Mouse (Mus musculus) urinary bladder, adult 18-20 months (tissue): Measurements from ENCODE around the gene Ankdd1b.

Experiments used
- DNase-seq, 2 experiments: peaks; one replicate each; pipeline ENCODE4 v3.0.0; 2022; ENCODE audit warnings: low spot score in 2 of 2, mixed read lengths in 2 of 2

The Ankdd1b gene

GRCm38 (mm10) chr13:96454288-96454687 is 16.7 kb downstream of the Ankdd1b start:
- peak; percentile 37 to 75 for DNase-seq

GRCm38 (mm10) chr13:96452621-96453020 is 18.4 kb downstream of the Ankdd1b start:
- no peak for DNase-seq

- no peak for DNase-seq
Observed at GRCm38 (mm10) chr13:96451386-96452140, 19.4 kb downstream of the Ankdd1b start.

- DNase-seq: no peak
Observed at GRCm38 (mm10) chr13:96450869-96451268, 20.1 kb downstream of the Ankdd1b start.

DNA sequence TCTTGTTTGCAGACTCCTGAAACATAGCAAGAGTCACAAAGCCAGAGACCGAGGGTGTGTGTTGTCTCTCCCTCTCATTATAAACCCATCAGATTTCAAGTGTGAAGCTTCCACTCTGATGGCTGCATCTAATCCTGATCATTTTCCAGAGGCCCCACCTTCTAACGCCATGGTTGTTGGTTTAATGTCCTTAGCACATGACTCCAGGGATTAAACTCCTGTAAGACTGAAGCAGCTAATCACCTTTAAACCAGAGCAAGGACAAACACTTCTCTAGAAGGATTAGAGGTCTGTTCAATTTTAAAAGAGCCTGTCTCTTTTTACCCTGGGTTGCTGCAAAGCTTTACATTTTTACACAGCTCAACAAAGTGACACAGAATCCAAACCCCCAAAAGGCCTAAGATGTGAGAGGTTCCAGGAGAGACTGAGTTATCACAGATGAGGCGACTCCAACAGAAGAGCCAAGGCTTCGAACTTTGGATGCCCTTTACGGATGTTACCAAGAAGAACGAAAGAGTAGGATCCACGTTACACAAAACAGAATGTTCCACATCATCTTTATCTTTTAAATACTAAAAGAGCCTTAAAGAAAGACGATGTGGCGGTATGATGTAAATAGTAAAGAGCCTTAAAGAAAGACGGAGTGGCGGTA is 20.7 kb downstream of the Ankdd1b start:
- DNase-seq: no peak

GRCm38 (mm10) chr13:96440436-96440835 is 30.6 kb downstream of the Ankdd1b start:
- DNase-seq: no peak

GRCm38 (mm10) chr13:96436921-96437320 is 34.1 kb downstream of the Ankdd1b start:
- DNase-seq: no peak

- DNase-seq: no peak
Observed at GRCm38 (mm10) chr13:96435793-96436192, 35.2 kb downstream of the Ankdd1b start.

- peak in 1 of 2 experiments; percentile 18 for DNase-seq
Observed at GRCm38 (mm10) chr13:96434899-96435331, 36.1 kb downstream of the Ankdd1b start.

DNA sequence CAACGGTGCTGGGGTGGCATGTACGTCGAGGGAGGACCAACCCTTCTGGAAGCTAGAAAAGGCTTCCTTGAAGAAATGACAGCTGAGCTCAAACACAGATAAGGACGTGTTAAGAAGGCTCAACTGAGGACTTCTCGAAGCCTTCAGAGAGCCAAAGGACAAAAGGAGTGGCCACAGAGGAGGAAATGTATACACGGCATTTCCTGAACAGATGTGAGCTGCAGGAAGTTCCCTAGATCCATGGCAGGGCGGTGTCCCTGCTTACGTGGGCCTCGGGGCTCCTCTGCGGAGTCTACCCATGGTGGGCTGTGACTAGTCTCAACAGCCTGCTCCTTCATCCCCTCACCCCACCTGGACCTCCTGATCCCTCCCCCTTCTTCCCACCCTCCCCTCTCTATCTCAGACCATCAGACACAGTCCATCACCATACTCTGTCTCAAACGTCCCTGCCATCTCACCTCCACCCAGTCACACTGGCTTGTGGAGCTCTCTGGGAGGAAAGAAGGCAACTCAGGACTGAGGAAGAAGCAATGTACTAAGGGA is 37.3 kb downstream of the Ankdd1b start:
- DNase-seq: no peak

DNA sequence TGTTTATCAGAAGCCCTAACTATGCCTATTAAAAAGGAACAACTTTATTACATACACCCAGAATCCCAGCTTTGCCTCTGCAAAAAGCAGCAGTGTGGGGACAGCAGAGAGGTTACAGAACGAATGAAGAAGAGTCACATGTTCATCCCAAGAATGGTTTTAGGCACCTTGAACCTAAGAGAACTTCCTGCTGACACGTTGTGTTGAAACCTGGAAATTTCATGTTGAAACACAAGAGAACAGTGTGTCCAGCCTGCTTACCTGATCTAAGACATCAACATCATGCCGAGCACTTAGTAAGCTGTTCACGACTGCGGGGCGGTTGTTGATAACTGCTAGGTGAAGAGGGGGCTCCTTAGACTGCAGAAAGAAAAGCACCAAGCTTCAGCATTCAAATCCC is 38.0 kb downstream of the Ankdd1b start:
- no peak for DNase-seq

DNA sequence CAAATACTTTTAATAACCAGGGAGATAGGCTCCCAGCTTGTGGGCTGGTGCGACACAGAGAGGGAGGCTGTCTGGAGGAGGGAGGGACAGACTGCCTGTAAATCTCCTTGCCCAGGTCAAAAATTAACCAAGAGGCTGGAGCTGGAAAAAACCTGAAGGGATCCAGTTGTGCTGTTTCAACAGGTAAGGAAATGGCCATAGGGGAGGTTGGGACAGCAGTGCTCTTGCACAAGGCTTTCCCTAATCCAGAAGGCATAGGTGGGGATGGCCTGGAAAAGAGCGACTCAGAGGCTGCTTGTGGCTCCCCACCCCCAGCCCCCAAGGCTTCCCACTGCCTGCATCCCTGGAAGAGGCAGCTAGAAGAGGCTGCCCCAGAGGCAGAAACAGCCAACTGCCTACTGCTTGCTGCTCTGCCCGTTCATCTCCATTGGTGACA is 38.6 kb downstream of the Ankdd1b start:
- DNase-seq: no peak

DNA sequence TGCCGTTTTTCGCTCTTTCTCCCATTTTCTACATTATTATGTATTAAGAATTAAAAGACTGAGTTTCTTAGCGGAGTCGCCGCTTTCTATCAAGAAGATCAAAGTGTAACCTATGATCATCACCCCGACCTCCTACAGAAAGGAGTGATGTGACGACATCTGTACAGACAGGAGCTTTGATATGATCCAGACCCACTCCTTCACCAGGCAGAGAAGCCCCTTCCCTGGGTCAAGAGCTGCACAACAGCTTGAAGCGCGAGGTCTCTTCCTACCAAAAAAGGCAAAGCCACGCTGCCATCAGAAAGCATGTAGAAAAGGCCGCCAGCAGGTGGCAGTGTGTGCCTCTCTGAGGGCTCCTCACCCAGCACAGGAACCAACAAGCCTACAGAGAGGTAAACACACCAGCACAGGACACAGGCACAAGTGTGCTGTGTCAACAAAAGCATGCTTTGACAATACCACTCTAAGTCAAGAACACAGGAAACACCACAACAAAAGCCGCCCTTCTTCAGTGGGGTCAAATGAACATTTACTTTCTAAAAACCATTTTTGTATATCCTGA is 39.3 kb downstream of the Ankdd1b start:
- peak; percentile 81 to 84 for DNase-seq

DNA sequence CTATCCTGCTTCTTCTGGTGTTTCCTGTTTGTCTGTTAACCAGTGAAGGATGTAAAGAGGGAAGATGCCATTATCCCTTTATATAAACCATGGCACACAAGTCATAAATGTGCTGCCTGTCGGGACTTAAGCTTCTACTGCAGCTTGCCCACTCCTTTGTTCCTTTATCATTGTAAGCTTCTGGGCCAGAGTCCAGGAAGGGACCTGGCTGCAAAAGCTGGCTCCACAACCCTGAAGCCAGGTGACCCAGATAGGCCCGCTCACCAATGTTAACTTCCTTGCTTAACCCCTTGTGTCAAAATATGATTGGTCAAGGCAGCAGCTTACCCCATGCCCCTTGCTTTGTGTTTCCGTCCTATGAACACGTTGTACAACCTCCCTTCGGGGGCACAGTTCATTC is 42.5 kb downstream of the Ankdd1b start:
- DNase-seq: no peak

- no peak for DNase-seq
Observed at GRCm38 (mm10) chr13:96426044-96426443, 45.0 kb downstream of the Ankdd1b start.

DNA sequence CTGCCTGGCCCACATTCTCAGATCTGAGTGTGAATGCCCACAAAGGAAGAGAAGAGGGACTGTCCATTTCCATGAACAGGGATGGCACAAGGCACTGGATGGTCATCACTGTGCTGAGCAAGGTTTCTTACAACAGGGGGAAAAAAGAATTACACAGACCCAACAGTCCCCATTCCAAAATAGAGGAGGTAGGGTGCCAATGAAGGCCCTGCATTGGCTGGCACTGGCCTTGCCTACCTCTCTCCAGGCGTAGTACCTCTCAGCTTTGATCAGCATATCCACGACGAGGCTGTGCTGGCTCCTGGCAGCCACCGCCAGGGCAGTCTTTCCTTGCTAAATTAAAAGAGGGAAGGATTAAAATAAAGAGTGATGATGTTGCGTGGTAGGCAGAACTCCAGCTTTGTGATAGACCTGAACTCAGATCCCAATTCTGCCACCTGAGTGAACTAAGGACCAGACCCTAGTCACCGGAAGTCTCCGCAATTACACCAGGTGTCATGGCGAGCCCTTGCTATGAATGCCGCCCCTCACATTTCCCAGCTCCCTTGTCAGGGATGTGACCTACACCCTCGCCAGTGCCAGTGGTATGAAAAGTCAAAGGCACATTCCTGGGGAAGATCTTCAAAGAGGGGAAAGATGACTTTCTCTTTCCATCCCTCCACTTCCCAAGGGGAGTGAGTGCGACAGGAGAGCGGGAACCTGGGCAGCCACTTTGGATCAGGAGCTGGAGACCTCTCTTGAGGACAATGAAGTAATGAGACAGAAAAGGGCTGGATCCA is 46.3 kb downstream of the Ankdd1b start:
- DNase-seq: no peak

DNA sequence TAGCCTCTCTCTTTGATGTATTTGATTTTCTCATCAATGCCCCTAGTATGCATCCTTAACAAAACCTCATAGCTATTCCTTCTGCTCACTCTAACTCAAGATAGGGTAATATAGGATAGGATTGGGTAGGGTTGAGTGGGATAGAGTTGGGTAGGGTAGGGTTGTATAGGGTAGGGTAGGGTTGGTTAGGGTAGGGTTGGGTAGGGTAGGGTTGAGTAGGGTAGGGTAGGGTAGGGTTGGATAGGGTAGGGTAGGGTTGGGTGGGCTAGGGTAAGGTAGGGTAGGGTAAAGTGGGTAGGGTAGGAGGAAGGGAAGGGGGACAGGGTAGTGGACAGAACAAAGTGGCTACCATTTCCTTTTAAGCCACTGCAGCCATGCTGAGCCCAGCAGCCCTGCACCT is 49.8 kb downstream of the Ankdd1b start:
- no peak for DNase-seq

DNA sequence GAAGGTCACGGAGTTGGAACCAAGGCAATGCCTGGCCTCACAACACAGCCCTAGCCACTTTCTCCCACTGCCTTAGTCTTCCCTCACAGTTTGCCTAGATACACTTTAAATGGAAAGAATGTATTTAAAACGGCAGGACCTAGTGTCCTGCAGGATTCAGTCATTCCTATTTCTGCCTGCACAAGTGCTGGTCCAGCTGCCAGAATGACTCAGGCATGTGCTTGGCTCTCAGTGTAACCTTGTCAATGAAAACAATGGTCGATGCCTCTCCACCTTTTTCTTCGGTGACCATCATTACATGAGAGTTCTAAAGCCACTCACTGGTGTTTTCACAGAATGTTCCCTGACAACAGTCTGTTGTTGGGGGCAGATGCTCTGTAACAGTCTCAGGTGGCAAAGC is 52.5 kb downstream of the Ankdd1b start:
- no peak for DNase-seq

- DNase-seq: no peak
Observed at GRCm38 (mm10) chr13:96417261-96417813, 53.7 kb downstream of the Ankdd1b start.

DNA sequence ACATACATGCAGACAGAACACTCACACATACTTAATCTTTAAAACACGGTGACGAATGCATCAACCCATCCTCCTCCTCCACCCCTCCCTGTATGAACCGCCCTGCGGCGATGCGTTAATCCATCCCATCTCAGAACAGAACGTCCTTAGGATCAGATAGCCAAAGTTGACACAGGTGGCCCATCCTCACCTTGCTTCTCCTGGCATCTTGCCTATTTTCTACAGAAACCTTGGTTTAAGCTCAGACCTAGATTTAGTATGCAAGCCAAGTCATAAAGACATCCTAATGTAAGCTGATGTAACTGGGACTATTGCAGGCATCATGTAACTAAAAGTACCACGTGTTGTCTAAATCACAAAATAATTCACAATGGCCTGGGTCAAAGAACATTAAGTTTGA is 54.6 kb downstream of the Ankdd1b start:
- DNase-seq: no peak

GRCm38 (mm10) chr13:96414384-96414783 is 56.6 kb downstream of the Ankdd1b start:
- DNase-seq: no peak

- no peak for DNase-seq
Observed at GRCm38 (mm10) chr13:96408786-96409185, 62.2 kb downstream of the Ankdd1b start.
